Mouse (Mus musculus): ENCODE measurements around the gene Lrrc75b. TPM values are rescaled to one million over a fixed set of nuclear protein-coding genes. Genes with fewer than 3 reads are reported as not detected.

The Lrrc75b gene
- total and polyA plus RNA-seq, 3 experiments: not detected

- Histone ChIP-seq H3K4me1 (ENCODE audit: control insufficient read depth in 1 of 2, insufficient read depth in 2 of 2, low read length in 2 of 2) (no peaks in the 10 kb centered on the region), H3K9ac (ENCODE audit: control insufficient read depth, low read depth, low read length, poor library complexity, severe bottlenecking) (no peak overlapping the region), H3K4me3 (ENCODE audit: control insufficient read depth in 1 of 2, insufficient read depth in 1 of 2, low read depth in 2 of 2, low read length in 2 of 2) (no peak overlapping the region), H3K27ac (ENCODE audit: control insufficient read depth, low read depth, low read length) (no peak overlapping the region), H3K9me3 (replicated peaks; ENCODE audit: insufficient read depth, low read length) (no peaks in the 10 kb centered on the region), H3K27me3 (ENCODE audit: control insufficient read depth in 1 of 2, insufficient read depth in 2 of 2, low read length in 2 of 2) (no peaks in the 10 kb centered on the region), H3K79me2 (ENCODE audit: control insufficient read depth, insufficient read depth, low read length, poor library complexity) (no peaks in the 10 kb centered on the region), H3K36me3 (ENCODE audit: control insufficient read depth in 1 of 2, insufficient read depth in 2 of 2, low read length in 2 of 2) (no peaks in the 10 kb centered on the region)
- no peak for DNase-seq (ENCODE audit: low read depth, low spot score)
- TF ChIP-seq ZKSCAN1 (IDR thresholded peaks at IDR 0.05; ENCODE audit: low read depth, low read length) (no peak), HCFC1 (IDR thresholded peaks at IDR 0.05; ENCODE audit: low read depth, low read length) (no peak), CTCF (IDR thresholded peaks at IDR 0.05 in 2 of 3, conservative IDR thresholded peaks at IDR 0.05 in 1 of 3; ENCODE audit: control insufficient read depth in 1 of 3, insufficient read depth in 1 of 3, low read depth in 2 of 3, low read length in 3 of 3, poor library complexity in 1 of 3, severe bottlenecking in 1 of 3) (no peak), MYB (IDR thresholded peaks at IDR 0.05; ENCODE audit: low read depth, low read length) (no peak), TBP (IDR thresholded peaks at IDR 0.05; ENCODE audit: low read depth, low read length) (0 out of 2 replicates have a peak, but pooled peaks have one; percentile 58), MAFK (IDR thresholded peaks at IDR 0.05; ENCODE audit: borderline replicate concordance, low read depth, low read length) (no peak)
These were observed 47.1 kb upstream of the Lrrc75b start for GRCm38 (mm10) chr10:75607253-75607652.

- no peaks in the 10 kb centered on the region for H3K36me3 ChIP-seq (ENCODE audit: control insufficient read depth in 1 of 2, insufficient read depth in 2 of 2, low read length in 2 of 2)
- DNase-seq (ENCODE audit: low read depth, low spot score): peak; percentile 45
These were observed 45.2 kb upstream of the Lrrc75b start for GRCm38 (mm10) chr10:75605162-75605846.

GRCm38 (mm10) chr10:75600189-75600730, 40.1 kb upstream of the Lrrc75b start:
- TF ChIP-seq TBP (IDR thresholded peaks at IDR 0.05; ENCODE audit: low read depth, low read length) (no peak), POLR2AphosphoS2 (IDR thresholded peaks at IDR 0.05; ENCODE audit: low read length) (no peak), ZC3H11A (IDR thresholded peaks at IDR 0.05; ENCODE audit: low read depth, low read length) (no peak), POLR2A (IDR thresholded peaks at IDR 0.05; ENCODE audit: control insufficient read depth in 1 of 2, insufficient read depth in 1 of 2, low read depth in 1 of 2, low read length in 2 of 2, poor library complexity in 1 of 2) (no peak), KAT2A (conservative IDR thresholded peaks at IDR 0.05; ENCODE audit: low read depth, low read length) (no peak), NELFE (IDR thresholded peaks at IDR 0.05; ENCODE audit: low read depth, low read length) (no peak), USF1 (IDR thresholded peaks at IDR 0.05; ENCODE audit: low read depth, low read length) (no peak), ZMIZ1 (IDR thresholded peaks at IDR 0.05; ENCODE audit: low read depth, low read length) (no peak), MAFK (IDR thresholded peaks at IDR 0.05; ENCODE audit: borderline replicate concordance, low read depth, low read length) (no peak), GATA1 (IDR thresholded peaks at IDR 0.05; ENCODE audit: low read depth, low read length) (no peak), CTCF (IDR thresholded peaks at IDR 0.05 in 2 of 3, conservative IDR thresholded peaks at IDR 0.05 in 1 of 3; ENCODE audit: control insufficient read depth in 1 of 3, insufficient read depth in 1 of 3, low read depth in 2 of 3, low read length in 3 of 3, poor library complexity in 1 of 3, severe bottlenecking in 1 of 3) (no peak), USF2 (IDR thresholded peaks at IDR 0.05; ENCODE audit: borderline replicate concordance in 1 of 2, insufficient read depth in 1 of 2, low read depth in 1 of 2, low read length in 2 of 2) (no peak), SMC3 (IDR thresholded peaks at IDR 0.05; ENCODE audit: low read depth, low read length) (no peak), RAD21 (IDR thresholded peaks at IDR 0.05; ENCODE audit: low read depth, low read length) (no peak), MAZ (IDR thresholded peaks at IDR 0.05; ENCODE audit: low read depth, low read length) (no peak), UBTF (IDR thresholded peaks at IDR 0.05; ENCODE audit: borderline replicate concordance, insufficient read depth, low read depth, low read length) (no peak)
- H3K36me3 ChIP-seq (ENCODE audit: control insufficient read depth in 1 of 2, insufficient read depth in 2 of 2, low read length in 2 of 2): peaks cover 0 to 6% of the 10 kb centered on the region in 2 experiments; a peak in 1 of 4 replicates
- no peak overlapping the region for H3K27ac ChIP-seq (ENCODE audit: control insufficient read depth, low read depth, low read length)
- H3K27me3 ChIP-seq (ENCODE audit: control insufficient read depth in 1 of 2, insufficient read depth in 2 of 2, low read length in 2 of 2): 0 out of 4 replicates have a peak, but pooled peaks cover 0 to 2% of the 10 kb centered on the region in 2 experiments
- H3K4me1 ChIP-seq (ENCODE audit: control insufficient read depth in 1 of 2, insufficient read depth in 2 of 2, low read length in 2 of 2): peaks cover 0 to 7% of the 10 kb centered on the region in 2 experiments; a peak in 2 of 4 replicates
- H3K79me2 ChIP-seq (ENCODE audit: control insufficient read depth, insufficient read depth, low read length, poor library complexity): no peaks in the 10 kb centered on the region
- no peak overlapping the region for H3K4me3 ChIP-seq (ENCODE audit: control insufficient read depth in 1 of 2, insufficient read depth in 1 of 2, low read depth in 2 of 2, low read length in 2 of 2)
- DNase-seq (ENCODE audit: low read depth, low spot score): no peak
- H3K9ac ChIP-seq (ENCODE audit: control insufficient read depth, low read depth, low read length, poor library complexity, severe bottlenecking): no peak overlapping the region
- no peaks in the 10 kb centered on the region for H3K9me3 ChIP-seq (replicated peaks; ENCODE audit: insufficient read depth, low read length)

More at GRCm38 (mm10) chr10:75605162-75605846, 45.2 kb upstream of the Lrrc75b start:
- Histone ChIP-seq H3K9me3 (replicated peaks; ENCODE audit: insufficient read depth, low read length) (no peaks in the 10 kb centered on the region), H3K4me1 (ENCODE audit: control insufficient read depth in 1 of 2, insufficient read depth in 2 of 2, low read length in 2 of 2) (no peaks in the 10 kb centered on the region), H3K27me3 (ENCODE audit: control insufficient read depth in 1 of 2, insufficient read depth in 2 of 2, low read length in 2 of 2) (0 out of 4 replicates have a peak, but pooled peaks cover 0 to 2% of the 10 kb centered on the region in 2 experiments), H3K9ac (ENCODE audit: control insufficient read depth, low read depth, low read length, poor library complexity, severe bottlenecking) (no peak overlapping the region), H3K4me3 (ENCODE audit: control insufficient read depth in 1 of 2, insufficient read depth in 1 of 2, low read depth in 2 of 2, low read length in 2 of 2) (no peak overlapping the region), H3K79me2 (ENCODE audit: control insufficient read depth, insufficient read depth, low read length, poor library complexity) (no peaks in the 10 kb centered on the region), H3K27ac (ENCODE audit: control insufficient read depth, low read depth, low read length) (no peak overlapping the region)
- TF ChIP-seq CTCF (IDR thresholded peaks at IDR 0.05 in 2 of 3, conservative IDR thresholded peaks at IDR 0.05 in 1 of 3; ENCODE audit: control insufficient read depth in 1 of 3, insufficient read depth in 1 of 3, low read depth in 2 of 3, low read length in 3 of 3, poor library complexity in 1 of 3, severe bottlenecking in 1 of 3) (peak; percentile 54 to 79 (median 56)), CHD2 (IDR thresholded peaks at IDR 0.05; ENCODE audit: low read length) (no peak), BHLHE40 (IDR thresholded peaks at IDR 0.05; ENCODE audit: borderline replicate concordance, low read depth, low read length) (no peak), SMC3 (IDR thresholded peaks at IDR 0.05; ENCODE audit: low read depth, low read length) (peak; percentile 22; the same call in 1 of the 2 replicates)
